Mouse (Mus musculus): ENCODE measurements around the gene Olfr8. TPM values are rescaled to one million over a fixed set of nuclear protein-coding genes. Genes with fewer than 3 reads are reported as not detected.

Gene Olfr8
- total RNA-seq (2023) = not detected

DNA sequence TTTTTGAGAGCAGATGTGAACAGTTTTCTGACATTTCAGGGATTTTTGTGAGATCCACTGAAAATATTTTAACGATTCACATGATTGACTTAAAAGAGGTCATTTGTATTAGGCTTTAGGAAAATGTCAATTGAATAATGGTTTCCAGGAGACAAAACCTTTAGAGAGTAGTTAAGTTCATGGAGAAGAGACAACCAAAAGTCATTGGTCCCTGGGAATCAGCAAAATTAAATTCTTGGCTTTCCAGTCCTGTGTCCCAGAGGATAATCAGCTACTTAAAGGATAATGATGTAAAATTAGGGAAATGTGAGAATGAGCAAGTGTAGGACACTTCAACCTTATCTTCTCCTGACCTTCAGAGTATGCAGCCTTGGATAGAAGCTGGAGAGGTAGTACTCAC is at the start of gene Olfr8:
TSS of gene Olfr8 (plus strand) at position 301 of the 400 bp plus-strand sequence.

DNA sequence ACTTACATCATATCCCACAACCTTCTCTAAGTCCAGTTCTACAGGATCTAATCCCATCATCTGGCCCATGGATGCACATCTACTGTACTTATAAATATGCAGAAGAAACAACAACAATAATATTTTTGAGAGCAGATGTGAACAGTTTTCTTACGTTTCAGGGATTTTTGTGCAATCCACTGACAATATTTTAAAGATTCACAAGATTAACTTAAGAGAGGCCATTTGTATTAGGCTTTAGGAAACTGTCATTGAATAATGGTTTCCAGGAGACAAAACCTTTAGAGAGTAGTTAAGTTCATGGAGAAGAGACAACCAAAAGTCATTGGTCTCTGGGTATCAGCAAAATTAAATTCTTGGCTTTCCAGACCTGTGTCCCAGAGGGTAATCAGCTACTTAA is 37.6 kb upstream of the Olfr8 start, which contains the start of gene Olfr1354:
TSS of gene Olfr1354 (plus strand) at position 301 of the 400 bp plus-strand sequence.

DNA sequence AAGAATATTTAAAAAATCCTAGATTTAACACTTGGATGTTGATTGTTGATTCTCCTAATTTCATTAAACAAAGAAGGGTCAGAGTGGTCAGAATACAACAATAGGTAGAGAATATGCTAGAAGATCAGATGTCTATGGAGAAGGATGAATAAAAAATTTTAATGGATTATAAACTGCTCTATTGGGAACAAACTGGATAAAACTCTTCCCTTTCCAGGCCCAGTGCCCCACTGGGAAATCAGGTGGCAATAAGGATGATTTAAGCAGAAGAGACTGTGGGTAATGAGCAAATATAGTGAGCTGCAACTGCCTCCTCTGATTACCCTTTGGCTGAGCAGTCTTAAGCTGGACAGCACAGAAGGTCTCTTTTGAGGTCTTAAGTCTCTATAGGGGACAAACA is 12.6 kb downstream of the Olfr8 start, which contains the start of gene Olfr1353:
TSS of gene Olfr1353 (plus strand) at position 301 of the 400 bp plus-strand sequence.

DNA sequence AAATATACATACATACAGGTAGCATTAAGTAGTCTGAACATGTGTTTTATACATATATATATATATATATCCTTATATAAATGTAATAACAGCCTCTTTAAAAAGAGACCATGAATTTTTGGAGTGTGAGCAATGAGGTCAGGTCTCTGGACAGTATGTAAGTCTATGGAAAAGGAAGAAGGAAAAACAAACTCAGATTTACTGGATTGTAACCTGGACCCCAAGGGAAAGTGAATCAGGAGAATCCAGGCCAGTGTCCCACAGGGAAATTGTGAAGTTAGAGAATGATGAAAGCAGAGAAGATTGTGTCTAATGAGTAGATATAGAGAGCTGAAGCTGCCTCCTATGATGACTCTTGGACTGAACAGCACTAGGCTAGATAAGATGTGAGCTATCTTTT is 30.3 kb downstream of the Olfr8 start, which contains the start of gene Olfr1352:
TSS of gene Olfr1352 (plus strand) at position 301 of the 400 bp plus-strand sequence.

Other genes starting within 250 kb of the Olfr8 start
- gene Casp14, start 232.3 kb upstream of the Olfr8 start, total RNA-seq (2023) = not detected
- not detected for gene Ccdc105, start 197.6 kb upstream of the Olfr8 start, total RNA-seq (2023)
- not detected for gene Slc1a6, start 170.1 kb upstream of the Olfr8 start, total RNA-seq (2023)
- gene Olfr1356, start 98.5 kb upstream of the Olfr8 start, total RNA-seq (2023) = not detected
- gene Olfr1355, start 75.1 kb upstream of the Olfr8 start, total RNA-seq (2023) = not detected
- not detected for gene Olfr1354, start 37.5 kb upstream of the Olfr8 start, total RNA-seq (2023)
- not detected for gene Olfr1353, start 12.7 kb downstream of the Olfr8 start, total RNA-seq (2023)
- gene Olfr1352, start 30.4 kb downstream of the Olfr8 start, total RNA-seq (2023) = not detected
- gene Olfr1351, start 61.8 kb downstream of the Olfr8 start, total RNA-seq (2023) = not detected
- not detected for gene Olfr57, start 78.1 kb downstream of the Olfr8 start, total RNA-seq (2023)
- 1 to 10 TPM; 3.4 to 5.6 TPM for gene 2610008E11Rik, start 147.0 kb downstream of the Olfr8 start, total RNA-seq (2023)
- gene Vmn2r80, start 198.1 kb downstream of the Olfr8 start, total RNA-seq (2023) = not detected